Mouse (Mus musculus): ENCODE data around the gene Tle4. TPM values are rescaled to one million over a fixed set of nuclear protein-coding genes. Genes with fewer than 3 reads are reported as not detected.

Gene Tle4
- polyA plus RNA-seq (2014; fragmentation: Illumina TruSeq; extraction: RNeasy Lipid Tissue Mini Kit (QIAGEN cat#74804); ENCODE audit: low read depth, low replicate concordance), result 12.9 TPM

GRCm38 (mm10) chr19:14597917-14598689, at the start of gene Tle4:
Gene Tle4, minus strand, starts transcription at chr19:14598051.

Measured in kidney, adult 10 weeks (tissue).